Mouse (Mus musculus): ENCODE results near the gene St6galnac3.

The St6galnac3 gene

DNA sequence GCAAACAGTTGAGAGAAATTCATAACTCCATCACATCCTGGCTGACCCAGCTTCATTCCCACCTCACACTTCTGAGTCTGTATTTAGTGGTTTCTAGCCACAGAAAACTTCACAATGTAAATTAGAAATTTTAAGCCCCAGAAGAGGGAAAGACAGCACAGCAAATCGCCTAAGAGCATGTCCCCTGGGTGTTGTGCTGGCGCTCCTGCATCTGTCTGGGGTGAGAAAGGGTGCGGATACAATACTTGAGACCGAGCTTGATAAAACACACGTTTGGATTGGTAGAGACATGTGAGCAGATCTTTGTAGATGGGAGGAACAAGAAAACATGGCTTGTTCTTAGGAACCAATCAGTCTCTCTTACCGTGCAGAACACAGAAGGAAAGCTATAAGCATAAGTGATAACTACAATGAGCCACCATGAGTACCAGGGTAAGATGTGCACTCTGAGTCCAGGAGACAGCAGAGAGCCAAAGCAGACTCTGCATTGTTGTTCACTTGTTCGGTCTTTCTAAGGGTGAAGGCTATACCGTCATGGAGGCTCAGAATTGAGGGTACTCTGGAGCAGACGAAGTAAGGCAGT lies 214.8 kb downstream of the St6galnac3 start:
- no peak for DNase-seq

GRCm38 (mm10) chr3:153509643-153510042 lies 215.3 kb downstream of the St6galnac3 start:
- DNase-seq: no peak

DNA sequence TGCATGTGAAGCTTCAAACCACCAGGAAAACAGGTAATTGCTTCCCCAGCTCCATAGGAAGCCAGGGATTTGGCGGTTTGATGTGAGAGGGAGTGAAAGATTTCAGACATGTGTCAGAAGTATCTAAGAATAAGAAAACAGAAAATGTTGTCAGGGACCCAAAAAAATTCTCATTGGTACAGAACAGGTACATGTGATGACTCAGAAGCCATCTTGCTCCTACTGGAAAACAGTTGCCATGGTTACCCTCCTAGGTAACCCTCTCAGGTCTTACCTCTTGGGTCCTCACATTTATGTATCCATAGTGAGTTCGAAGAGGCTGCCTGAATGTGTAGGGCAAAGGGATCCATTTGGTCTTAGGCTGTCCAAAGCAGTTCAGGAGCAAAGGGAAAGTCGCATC lies 215.9 kb downstream of the St6galnac3 start:
- no peak for DNase-seq

DNA sequence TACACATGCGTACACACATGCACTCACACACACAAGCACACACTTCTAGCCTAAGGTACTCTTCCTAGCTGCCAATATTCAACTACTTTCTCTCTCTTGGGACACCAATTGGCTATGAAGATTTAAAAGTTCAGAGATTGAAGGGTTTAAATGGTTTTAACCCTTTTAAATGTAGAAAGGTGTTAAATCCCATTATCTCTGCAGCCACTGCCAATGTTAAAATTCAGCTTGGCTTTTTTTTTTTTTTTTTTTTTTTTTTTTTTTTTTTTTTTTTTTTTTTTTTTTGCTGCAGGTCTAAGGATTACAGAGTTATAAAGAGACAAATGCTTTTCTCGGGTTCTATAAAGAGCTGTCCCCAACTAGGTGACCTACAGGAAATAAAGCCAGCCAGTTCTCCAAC lies 216.4 kb downstream of the St6galnac3 start:
- DNase-seq: no peak

DNA sequence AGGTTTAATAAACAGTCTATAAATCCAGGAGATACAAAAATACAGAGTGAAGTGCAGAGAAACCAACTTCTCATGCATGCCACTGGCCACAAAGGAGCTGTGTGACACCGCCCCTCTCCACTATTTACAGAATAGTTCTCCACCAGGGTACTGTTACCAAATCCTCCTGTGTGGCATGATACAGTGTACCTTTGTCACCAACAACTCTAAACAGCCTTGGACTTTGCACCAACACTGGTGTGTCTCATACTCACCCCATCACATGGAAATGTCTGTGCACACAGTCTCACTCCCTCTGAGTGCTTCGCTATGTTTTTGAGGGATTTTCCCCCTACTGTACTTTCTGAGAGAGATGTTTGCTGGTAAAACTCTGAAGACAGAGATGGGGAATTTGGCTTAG lies 217.4 kb downstream of the St6galnac3 start:
- no peak for DNase-seq

GRCm38 (mm10) chr3:153502488-153502887 lies 222.5 kb downstream of the St6galnac3 start:
- DNase-seq: no peak

DNA sequence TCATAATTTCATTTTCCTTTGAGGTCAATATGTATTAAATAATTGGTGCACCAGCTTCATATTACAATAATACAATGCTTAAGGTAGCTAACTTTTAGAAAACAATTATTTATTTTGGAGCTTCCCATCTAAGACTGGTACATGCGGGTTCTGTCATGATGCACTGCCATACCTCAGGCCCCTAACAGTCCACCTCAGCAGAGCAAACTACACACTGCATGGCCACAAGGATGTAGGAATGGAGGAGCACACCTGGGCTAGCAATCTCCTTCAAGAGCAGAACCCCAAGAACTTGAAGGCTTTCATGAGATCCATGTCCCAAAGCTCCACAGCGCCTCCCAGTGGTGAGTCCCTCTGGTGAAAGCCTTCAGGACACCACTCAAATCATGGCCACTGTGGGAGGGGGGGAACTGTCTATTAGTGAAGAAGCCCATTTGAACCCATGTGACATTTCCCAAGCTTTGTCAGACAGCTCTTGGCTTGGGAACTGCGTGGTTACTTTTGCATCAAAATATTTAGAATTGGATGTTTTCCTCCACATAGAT lies 223.6 kb downstream of the St6galnac3 start:
- peak; percentile 90 for DNase-seq

DNA sequence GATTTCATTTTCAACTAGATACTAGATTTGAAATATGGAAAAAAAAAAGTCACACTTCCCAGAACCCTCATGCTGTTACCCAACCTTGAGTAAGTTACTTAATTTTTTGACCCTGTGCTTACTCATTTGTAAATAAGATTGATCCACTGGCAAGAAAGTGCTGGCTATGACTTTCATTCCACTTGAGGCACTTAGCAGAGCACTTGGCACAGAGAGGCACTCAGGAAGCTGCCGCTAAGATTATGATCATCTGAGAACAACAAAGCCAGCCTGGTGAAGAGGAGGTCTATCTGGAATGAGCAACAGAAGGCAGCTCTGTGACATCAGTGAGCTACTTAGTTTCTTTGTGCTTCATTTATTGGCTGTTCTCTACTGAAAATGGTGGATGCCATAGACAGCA lies 232.0 kb downstream of the St6galnac3 start:
- DNase-seq: no peak

GRCm38 (mm10) chr3:153489718-153490117 lies 235.3 kb downstream of the St6galnac3 start:
- DNase-seq: no peak

GRCm38 (mm10) chr3:153488931-153489330 lies 236.0 kb downstream of the St6galnac3 start:
- DNase-seq: no peak

DNA sequence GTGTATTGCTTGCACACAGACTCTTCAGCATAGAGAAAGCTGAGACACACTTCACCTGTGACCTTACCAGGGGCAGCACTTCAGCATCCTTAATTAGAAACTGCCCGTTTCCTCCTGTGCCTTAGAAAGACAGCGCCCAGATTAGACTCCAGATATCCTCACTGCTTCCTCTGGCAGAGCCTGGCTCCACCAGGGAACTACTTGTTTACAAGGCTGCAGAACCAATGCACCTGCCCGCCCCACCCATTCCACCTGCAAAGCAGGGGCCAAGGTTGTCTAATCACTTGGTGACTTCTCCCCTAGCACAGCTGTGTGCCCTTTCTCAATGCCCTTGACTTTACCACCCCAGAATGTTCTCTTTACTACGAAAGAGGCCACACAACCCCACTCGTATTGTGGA lies 239.8 kb downstream of the St6galnac3 start:
- DNase-seq: no peak

GRCm38 (mm10) chr3:153484701-153485100 lies 240.3 kb downstream of the St6galnac3 start:
- peak; percentile 69 for DNase-seq

DNA sequence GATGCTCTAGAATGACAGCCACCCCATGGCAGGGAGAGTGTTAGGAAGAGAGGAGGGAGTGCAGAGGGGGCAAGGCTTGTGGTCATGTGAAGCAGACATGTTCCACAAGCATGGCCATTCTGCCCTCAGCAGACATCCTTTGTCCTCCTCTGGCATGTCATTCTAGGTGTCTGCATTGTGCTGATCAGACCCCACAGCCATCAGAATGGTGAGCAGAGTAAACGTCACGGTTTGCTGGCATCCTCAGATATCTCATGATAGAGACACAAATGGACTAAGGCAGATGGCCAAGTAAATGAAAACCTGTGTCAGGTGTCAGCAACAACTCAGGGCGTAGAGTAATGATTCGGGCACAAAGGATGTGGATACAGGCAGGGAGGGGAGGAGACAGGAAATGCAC lies 241.3 kb downstream of the St6galnac3 start:
- DNase-seq: no peak

DNA sequence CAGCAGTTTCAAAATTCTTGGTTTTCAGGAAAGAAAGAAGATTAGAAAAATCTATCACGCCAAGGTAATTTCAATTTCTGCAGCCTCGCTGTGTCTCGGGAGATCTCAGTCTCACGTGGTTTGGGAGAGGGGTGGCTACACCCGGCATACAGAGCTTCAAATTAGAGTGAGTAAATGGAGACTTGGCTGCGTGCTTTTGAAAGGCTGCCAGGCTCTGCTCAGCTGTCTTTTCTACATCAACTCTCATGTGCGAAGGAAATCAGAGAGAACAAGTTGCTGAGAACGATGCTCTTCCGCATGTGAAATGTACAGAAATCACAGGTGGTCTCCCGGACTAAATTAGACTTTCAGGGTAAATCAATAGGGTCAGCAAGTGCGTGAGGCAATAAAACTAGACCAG lies 242.9 kb downstream of the St6galnac3 start:
- DNase-seq: peak; percentile 65

DNA sequence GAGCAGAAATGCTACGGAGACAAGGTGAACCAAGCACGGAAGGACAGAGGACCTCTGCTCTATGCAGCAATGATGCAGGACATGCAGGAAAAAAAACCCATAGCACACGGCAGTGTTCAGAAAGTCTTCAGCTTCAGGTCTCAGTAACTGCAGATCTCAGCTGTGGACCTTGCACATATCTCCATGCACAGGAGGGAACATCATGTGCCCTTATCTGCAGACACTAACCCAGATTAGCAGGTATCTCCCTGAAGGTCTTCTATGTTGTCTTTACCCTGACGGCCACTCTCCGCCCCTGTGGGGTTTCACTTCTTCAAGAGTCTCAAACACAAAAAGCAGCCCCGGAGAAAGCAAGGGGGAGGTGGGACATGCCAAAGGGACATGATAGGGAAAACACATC lies 244.0 kb downstream of the St6galnac3 start:
- DNase-seq: no peak

DNA sequence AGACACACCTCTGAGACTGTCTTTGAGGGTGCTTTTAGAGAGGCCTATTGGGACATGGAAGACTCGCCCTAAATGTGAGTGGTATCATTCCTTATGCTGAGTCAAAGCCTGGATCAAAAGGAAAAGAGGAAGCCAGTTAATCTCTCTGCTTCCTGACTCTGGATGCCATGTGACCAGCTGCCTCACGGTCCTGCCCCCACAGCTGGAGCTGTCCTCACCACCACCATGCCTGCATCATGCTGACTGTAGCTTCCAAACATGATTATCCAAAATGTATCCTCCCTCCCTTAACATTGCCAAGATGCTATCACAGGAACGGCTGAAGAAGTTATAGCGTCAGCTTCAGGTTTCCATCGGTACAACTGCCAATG lies 244.4 kb downstream of the St6galnac3 start:
- DNase-seq: no peak

- no peak for DNase-seq
These were observed 244.9 kb downstream of the St6galnac3 start for GRCm38 (mm10) chr3:153480005-153480635.

DNA sequence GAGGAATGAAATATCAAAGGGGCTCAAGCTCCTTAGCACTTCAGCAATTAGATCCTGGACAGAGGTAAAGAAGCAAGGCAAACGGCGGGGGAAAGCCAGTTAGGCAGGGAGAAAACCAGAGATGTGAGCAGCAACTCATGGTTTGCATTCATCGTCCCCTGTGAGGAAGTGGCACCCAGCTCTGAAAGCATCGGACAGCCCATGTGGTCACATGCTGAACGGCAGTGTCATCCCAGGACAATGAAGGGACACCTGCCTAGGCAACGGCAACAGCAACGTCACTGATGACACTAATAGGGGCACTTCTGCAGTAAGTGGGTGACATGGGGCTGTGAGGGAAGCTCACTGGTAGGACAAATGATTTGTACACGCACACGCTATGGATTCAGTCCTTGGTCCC lies 249.1 kb downstream of the St6galnac3 start:
- no peak for DNase-seq

DNA sequence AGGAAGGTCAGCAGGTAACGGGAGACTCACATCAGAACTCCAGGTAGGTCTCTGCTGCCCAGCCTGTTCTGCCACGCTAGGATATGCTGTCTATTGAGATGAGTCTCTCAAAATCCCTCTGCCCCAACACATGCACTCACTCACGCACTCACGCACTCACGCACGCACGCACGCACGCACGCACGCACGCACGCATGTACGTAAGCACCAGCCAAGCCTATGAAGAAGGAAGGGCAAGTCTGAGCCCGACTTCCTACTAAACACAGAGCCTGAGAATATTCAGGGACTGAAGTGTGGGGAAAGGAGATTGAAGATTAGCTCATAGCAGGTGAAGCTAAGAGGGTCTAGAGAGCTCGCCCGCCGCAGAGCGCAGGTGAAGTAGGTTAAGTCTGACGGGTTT lies 249.5 kb downstream of the St6galnac3 start:
- no peak for DNase-seq

GRCm38 (mm10) chr3:153472583-153473471 lies 252.1 kb downstream of the St6galnac3 start:
- DNase-seq: no peak

DNA sequence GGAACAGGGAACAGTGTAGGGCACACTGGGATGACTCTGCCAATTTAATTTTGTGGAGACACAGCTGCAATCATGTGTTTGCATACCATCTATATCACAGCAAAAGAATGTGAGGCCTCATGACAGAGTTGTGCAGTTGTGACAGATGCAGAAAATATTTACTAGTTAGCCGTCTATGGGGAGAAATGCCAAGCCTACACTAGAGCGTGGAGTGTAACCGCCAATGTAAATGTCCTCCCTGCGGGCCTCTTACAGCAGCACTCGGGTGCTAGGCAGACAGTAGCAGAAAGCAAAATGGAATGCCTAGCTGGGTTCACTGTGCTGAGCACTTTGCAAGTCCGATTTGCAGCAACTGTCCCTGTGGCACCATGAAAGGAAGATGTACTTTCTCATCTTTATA lies 261.1 kb downstream of the St6galnac3 start:
- no peak for DNase-seq

DNA sequence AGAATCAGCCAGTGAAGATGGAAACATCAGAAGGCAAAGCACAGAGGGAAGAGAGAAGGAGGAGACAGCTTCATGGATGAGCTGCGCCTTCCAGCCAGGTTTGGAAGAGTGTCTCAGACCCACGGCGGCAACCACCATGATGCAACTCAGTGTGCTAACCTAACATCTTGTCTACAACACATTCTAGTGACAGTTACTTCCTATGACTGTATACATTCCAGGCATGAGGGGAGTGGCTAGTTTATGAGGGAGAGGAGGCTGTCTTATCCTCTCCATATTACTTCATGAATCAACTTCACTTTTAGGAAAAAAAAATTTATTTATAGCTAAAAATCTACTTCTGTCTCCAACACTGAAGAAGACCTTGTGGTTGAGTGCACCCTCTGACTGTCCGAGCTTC lies 264.8 kb downstream of the St6galnac3 start:
- DNase-seq: no peak

GRCm38 (mm10) chr3:153458593-153458992 lies 266.4 kb downstream of the St6galnac3 start:
- no peak for DNase-seq

DNA sequence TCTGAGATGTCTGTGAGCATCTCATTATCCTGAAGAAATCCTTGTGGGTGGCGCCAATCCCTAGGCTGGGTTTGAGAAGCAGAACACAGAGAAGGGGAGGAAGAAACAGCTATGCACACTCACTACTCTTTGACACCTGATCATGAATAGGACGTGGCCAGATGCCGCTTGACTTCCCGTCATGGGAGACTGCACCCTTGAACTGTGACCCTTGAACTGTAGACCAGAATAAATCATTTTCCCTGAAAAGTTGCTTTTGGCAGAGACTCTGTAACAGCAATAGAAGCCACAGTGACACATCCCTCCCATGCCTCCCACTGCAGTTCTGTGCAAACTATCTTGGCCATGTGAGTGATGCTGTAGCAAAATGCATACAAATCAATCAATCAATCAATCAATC lies 267.3 kb downstream of the St6galnac3 start:
- no peak for DNase-seq
